Mouse (Mus musculus) neural tube, embryonic 15.5 days (tissue): Measurements from ENCODE around the gene Gm28053. TPM values are rescaled to one million over a fixed set of nuclear protein-coding genes. Genes with fewer than 3 reads are reported as not detected.

Experiments
- ATAC-seq: fragments of 200-750 bp; cut with Nextera tagmentation; 2 replicates; pipeline ENCODE4 v1.8.0; 2017; ENCODE audit warnings: mild to moderate bottlenecking, moderate TSS enrichment, moderate library complexity; ENCODE audit not compliant: low FRiP score
- H3K27ac ChIP-seq: fragments of 300-500 bp; sonication (generic); replicated peaks from 2 replicates; pipeline ENCODE4 v1.5.1; 2015; ENCODE audit warnings: mild to moderate bottlenecking, inconsistent platforms
- H3K27me3 ChIP-seq: fragments of 300-500 bp; sonication (generic); replicated peaks from 2 replicates; pipeline ENCODE4 v1.6.1; 2015; ENCODE audit warnings: inconsistent platforms
- H3K36me3 ChIP-seq: fragments of 300-500 bp; sonication (generic); 2 replicates; pipeline ENCODE4 v1.6.1; 2015; ENCODE audit warnings: inconsistent platforms
- H3K4me1 ChIP-seq: fragments of 300-500 bp; sonication (generic); 2 replicates; pipeline ENCODE4 v1.6.1; 2015; ENCODE audit warnings: inconsistent platforms
- H3K4me2 ChIP-seq: fragments of 300-500 bp; sonication (generic); 2 replicates; pipeline ENCODE4 v1.6.1; 2015; ENCODE audit warnings: inconsistent platforms, mild to moderate bottlenecking, moderate library complexity
- H3K4me3 ChIP-seq: fragments of 300-500 bp; sonication (generic); replicated peaks from 2 replicates; pipeline ENCODE4 v1.5.1; 2015; ENCODE audit warnings: mild to moderate bottlenecking, inconsistent platforms
- H3K9ac ChIP-seq: fragments of 300-500 bp; sonication (generic); replicated peaks from 2 replicates; pipeline ENCODE4 v1.6.1; 2015; ENCODE audit warnings: mild to moderate bottlenecking, inconsistent platforms
- H3K9me3 ChIP-seq: fragments of 300-500 bp; sonication (generic); replicated peaks from 2 replicates; pipeline ENCODE4 v1.6.1; 2016; ENCODE audit warnings: inconsistent platforms
- WGBS: fragments of 180-500 bp; shearing (Covaris S2); methylation state at CpG from one replicate; pipeline ENCODE4 v1.1.7; 2015; ENCODE audit warnings: mixed read lengths; 5-methylcytosine and 5-hydroxymethylcytosine counted together
- polyA plus RNA-seq: library from polyadenylated mRNA; unstranded; fragments of >200 nt; fragmentation: Nextera tagmentation; extraction: Ambion mirVana; gene quantifications from 2 replicates; pipeline ENCODE4 v1.2.1, GENCODE M21; 2015

The Gm28053 gene
- polyA plus RNA-seq, 1 experiment from 2014 or later = not detected

DNA sequence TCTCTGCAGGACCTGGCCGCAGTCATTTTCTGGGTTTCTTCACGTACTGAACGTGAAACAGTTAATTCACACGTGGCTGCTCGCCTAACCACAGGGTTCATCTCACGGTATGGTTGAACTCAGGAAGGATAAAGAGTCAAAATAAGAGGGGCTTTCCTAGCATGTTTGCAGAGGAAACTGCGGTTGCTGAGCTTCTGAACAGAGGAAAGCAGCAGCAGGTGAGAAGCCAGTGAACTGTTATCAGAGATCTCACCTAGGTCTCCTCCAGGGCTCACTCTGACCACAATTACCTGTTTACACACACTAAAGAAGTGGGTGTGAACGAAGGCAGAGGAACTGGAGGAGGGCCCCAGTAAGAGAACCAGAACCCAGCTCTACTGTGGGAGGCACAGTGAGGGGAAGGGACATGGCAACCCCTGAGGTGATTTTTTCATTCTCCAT, 14.5 kb downstream of the Gm28053 start:
- Histone ChIP-seq H3K4me3 (no peak overlapping the region), H3K9ac (no peak overlapping the region), H3K4me2 (no peak overlapping the region), H3K36me3 (no peaks in the 10 kb centered on the region), H3K4me1 (no peaks in the 10 kb centered on the region), H3K27ac (no peak overlapping the region), H3K9me3 (no peaks in the 10 kb centered on the region), H3K27me3 (no peaks in the 10 kb centered on the region)
- ATAC-seq = no peak
- WGBS = 63% methylated on average over 8 of the region's 8 CpGs

DNA sequence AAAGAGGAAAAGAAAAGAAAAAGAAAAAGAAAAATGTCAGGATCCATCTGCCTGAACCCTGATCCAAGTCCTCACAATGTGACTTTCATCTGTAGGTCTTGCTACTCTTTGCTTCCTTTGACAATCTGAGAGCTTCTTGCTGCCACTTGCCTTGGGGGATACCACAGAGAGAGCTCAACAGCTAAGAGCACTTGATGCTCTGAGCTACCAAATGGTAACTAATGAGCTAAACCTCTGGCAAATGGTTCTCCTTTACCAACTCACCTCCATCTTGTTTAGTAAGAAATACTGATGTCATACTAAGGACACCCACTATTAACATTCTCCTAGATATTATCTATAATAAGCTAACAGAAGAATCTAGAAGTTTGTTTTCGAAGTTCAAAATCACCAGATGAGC, 15.3 kb downstream of the Gm28053 start:
- 83% methylated on average over 1 of the region's 1 CpGs for WGBS
- ATAC-seq = no peak

DNA sequence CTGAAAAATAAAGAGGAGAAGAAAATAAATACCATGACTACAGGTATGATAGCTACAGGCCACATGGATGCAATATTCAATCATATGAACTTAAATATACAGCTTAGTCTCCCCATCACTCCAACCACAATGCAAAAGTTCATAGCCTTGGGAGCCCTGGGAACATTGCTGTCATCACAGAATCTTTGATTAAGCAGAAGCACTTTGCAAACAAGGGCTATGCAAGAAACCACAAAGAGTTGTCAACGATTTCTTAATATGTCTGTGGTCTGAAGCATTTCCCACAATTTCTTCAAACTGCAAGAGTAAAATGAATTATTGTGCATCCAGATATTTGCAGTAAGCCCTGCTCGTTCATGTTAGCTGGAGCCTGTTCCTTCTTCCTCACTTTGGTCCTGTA, 18.6 kb downstream of the Gm28053 start:
- H3K36me3 ChIP-seq = no peaks in the 10 kb centered on the region
- peaks cover 3% of the 10 kb centered on the region for H3K4me1 ChIP-seq
- H3K27me3 ChIP-seq = peaks cover 11% of the 10 kb centered on the region; the same call in 1 of the 2 replicates
- no peak overlapping the region for H3K4me3 ChIP-seq
- no peak overlapping the region for H3K27ac ChIP-seq
- H3K9ac ChIP-seq = no peak overlapping the region
- no peaks in the 10 kb centered on the region for H3K9me3 ChIP-seq
- H3K4me2 ChIP-seq = no peak overlapping the region
- no peak for ATAC-seq
- 91% methylated on average over 2 of the region's 2 CpGs for WGBS

More for the DNA sequence above, 15.3 kb downstream of the Gm28053 start:
- Histone ChIP-seq H3K36me3 (no peaks in the 10 kb centered on the region), H3K4me1 (no peaks in the 10 kb centered on the region), H3K9me3 (no peaks in the 10 kb centered on the region), H3K27ac (no peak overlapping the region), H3K27me3 (no peaks in the 10 kb centered on the region), H3K9ac (no peak overlapping the region), H3K4me2 (no peak overlapping the region), H3K4me3 (no peak overlapping the region)

DNA sequence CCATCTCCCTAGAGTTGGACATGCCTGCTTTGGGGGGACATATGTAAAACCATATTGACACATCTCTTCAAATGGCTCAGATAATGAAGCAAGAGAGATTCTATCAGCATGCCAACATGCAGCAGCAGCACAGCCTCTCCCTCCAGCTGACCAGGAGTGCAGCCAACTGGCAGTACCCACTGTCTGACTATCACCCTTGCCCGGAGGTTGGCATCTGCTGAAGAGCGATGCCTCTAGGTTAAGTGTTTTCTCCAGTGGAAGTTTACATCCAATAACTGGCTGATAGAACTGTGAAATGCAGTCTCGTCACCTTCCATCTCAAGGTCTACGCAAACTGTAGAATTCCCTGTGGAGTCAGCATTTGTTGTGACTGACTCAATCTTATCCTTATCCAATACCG, 19.3 kb downstream of the Gm28053 start:
- Histone ChIP-seq H3K36me3 (no peaks in the 10 kb centered on the region), H3K4me1 (peaks cover 10% of the 10 kb centered on the region), H3K9me3 (no peaks in the 10 kb centered on the region), H3K9ac (no peak overlapping the region), H3K4me2 (no peak overlapping the region), H3K4me3 (no peak overlapping the region), H3K27ac (no peak overlapping the region), H3K27me3 (peaks cover 18% of the 10 kb centered on the region; the same call in 1 of the 2 replicates)
- WGBS = 94% methylated on average over 5 of the region's 5 CpGs
- ATAC-seq = no peak

DNA sequence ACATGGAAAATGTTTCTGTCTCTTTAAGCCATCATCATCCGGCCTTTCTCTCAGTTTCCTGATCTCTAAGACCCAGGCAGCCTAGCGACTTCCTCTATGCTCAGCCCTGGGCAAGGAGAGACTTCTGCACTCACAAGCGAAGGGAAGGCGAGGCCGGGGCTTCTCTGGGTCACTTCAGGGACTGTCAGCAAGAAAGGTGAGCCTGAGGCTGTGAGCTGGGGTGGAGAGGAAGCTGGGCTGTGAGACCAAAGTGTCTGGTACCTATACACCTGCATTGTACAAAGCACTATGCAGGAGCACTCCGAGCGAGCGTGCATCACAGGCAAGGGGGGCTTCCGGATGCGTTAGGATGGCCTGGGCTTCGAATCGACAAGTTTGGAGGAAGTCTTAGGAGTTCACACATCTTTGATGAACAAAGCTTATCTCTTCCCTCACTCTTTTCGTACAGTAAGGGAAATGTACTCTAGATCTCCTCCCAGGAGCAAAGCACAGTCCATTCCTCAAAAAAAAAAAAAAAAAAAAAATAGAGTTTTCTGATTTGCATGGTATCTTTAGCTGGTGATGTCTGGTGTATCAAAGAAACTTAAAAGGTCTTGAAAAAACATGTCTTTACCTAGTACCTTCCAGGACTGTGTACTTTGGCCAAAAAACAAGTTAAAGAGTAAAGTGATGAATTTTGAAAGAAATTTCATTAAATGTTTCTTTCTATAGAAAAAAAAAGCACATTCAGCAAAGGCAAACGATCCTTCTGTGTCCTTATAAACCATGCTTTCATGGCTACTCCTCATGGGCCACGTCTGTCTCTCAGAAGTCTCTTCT, 20.8 kb downstream of the Gm28053 start, which contains the start of gene Gimap1:
Gene Gimap1 (plus strand): TSS at position 94 of the 819 bp plus-strand sequence.
- WGBS = 85% methylated on average over 15 of the region's 15 CpGs
- Histone ChIP-seq H3K4me1 (peaks cover 15% of the 10 kb centered on the region), H3K9ac (no peak within 1 kb of the TSS), H3K36me3 (no peaks in the 10 kb centered on the region), H3K4me3 (no peak within 1 kb of the TSS), H3K4me2 (no peak within 1 kb of the TSS), H3K9me3 (no peaks in the 10 kb centered on the region), H3K27ac (no peak within 1 kb of the TSS), H3K27me3 (peaks cover 24% of the 10 kb centered on the region; the same call in 1 of the 2 replicates)
- no peak for ATAC-seq

DNA sequence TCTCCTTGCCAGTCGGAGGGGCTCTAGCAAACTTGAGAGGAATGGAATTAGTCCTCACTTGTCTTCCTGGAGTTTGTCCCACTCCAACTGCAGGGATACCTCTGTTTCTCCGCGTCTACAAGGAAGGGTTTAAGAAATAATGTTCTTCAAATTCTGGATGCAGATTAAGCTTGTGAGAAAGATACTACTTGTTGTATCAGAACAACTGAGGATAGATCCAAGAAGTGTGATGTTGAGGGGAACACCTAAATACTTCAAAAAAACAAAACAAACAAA, 21.3 kb downstream of the Gm28053 start:
- Histone ChIP-seq H3K27me3 (peaks cover 24% of the 10 kb centered on the region; the same call in 1 of the 2 replicates), H3K36me3 (no peaks in the 10 kb centered on the region), H3K9ac (no peak overlapping the region), H3K4me2 (no peak overlapping the region), H3K9me3 (no peaks in the 10 kb centered on the region), H3K4me3 (no peak overlapping the region), H3K4me1 (peaks cover 15% of the 10 kb centered on the region), H3K27ac (no peak overlapping the region)
- no peak for ATAC-seq
- 88% methylated on average over 3 of the region's 3 CpGs for WGBS

DNA sequence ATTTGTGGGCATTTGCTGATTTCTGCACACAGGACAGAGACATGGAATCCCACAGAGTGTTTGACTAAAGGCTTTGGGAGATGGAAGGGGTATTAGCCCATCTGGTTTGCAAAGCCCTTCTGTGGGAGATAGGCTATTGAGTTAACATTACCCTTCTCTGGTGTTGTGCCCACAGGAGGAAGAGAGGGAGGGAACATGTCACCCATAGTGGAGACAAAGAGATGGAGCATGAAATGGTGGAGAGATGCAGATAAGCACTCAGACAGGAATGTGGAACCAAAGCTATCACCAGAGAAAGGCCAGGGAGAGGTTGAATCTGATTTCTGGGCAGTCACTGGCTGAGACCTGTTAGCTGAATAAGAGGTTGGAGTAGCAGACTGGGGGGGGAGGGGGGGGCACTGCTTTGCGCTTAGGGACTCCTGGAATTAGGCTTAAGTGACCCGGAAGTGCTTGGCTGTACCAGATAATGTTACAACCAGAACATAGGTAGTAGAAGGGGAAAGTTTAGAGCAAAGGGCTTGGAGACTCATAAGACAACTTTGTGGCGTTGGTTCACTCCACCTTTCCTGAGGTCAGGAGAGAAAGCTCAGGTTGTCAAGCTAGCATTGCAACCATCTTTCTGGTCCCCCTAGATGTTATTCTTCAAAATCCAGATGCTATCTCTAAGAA, 22.2 kb downstream of the Gm28053 start:
- ATAC-seq = no peak
- Histone ChIP-seq H3K4me2 (no peak overlapping the region), H3K9me3 (no peaks in the 10 kb centered on the region), H3K27me3 (peaks cover 24% of the 10 kb centered on the region; the same call in 1 of the 2 replicates), H3K36me3 (no peaks in the 10 kb centered on the region), H3K9ac (no peak overlapping the region), H3K4me3 (no peak overlapping the region), H3K27ac (no peak overlapping the region), H3K4me1 (peaks cover 15% of the 10 kb centered on the region)
- 81% methylated on average over 3 of the region's 3 CpGs for WGBS

DNA sequence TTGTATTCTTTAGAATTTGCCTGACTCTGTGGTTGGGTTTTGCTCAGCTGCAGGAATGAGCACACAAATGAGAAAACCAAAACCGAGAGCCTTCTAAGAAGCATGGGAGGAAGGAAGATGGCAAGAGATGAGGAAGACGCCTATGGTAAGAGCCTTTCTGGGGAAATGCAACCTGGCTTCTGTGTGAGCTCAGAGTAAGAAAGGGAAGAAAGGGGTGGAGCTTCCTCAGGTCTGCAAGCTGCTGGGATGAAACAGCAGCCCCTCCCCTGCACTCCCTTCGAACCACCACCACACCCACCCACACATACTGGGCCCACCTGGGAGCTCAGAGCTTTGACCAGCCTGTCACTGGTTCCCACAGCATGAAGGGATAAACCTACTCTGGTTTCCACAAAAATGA, 22.9 kb downstream of the Gm28053 start:
- Histone ChIP-seq H3K9me3 (no peaks in the 10 kb centered on the region), H3K36me3 (no peaks in the 10 kb centered on the region), H3K4me2 (peak overlapping the region; percentile 91; the same call in 1 of the 2 replicates), H3K27me3 (peaks cover 24% of the 10 kb centered on the region; the same call in 1 of the 2 replicates), H3K4me3 (no peak overlapping the region), H3K9ac (no peak overlapping the region), H3K27ac (no peak overlapping the region), H3K4me1 (peaks cover 15% of the 10 kb centered on the region)
- 34% methylated on average over 3 of the region's 3 CpGs for WGBS
- no peak for ATAC-seq

DNA sequence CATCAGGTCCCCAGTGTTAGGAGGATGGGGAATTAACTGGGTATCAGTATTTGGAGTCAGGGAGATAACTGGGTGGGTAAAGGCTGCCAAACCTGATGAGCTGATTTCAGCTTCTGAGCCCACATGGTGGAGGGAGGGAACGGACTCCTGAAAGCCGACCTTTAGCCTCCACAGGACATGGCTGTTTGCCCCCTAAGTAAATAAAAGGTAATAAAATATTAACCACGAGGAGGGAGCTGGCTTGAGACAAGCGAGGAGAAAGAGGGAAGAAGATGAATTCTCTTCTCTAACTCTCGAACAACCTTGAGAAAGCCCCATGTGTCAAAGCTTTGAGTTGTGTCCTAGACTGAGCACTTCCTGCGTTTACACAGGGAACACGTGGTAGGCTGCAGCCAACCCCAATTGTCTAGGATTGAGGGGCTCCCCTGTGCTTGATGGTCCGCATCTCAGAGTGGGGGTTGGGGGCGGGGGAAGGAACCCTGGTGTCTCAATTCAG, 23.4 kb downstream of the Gm28053 start:
- Histone ChIP-seq H3K27ac (no peak overlapping the region), H3K4me1 (peaks cover 15% of the 10 kb centered on the region)
- 21% methylated on average over 9 of the region's 9 CpGs for WGBS

DNA sequence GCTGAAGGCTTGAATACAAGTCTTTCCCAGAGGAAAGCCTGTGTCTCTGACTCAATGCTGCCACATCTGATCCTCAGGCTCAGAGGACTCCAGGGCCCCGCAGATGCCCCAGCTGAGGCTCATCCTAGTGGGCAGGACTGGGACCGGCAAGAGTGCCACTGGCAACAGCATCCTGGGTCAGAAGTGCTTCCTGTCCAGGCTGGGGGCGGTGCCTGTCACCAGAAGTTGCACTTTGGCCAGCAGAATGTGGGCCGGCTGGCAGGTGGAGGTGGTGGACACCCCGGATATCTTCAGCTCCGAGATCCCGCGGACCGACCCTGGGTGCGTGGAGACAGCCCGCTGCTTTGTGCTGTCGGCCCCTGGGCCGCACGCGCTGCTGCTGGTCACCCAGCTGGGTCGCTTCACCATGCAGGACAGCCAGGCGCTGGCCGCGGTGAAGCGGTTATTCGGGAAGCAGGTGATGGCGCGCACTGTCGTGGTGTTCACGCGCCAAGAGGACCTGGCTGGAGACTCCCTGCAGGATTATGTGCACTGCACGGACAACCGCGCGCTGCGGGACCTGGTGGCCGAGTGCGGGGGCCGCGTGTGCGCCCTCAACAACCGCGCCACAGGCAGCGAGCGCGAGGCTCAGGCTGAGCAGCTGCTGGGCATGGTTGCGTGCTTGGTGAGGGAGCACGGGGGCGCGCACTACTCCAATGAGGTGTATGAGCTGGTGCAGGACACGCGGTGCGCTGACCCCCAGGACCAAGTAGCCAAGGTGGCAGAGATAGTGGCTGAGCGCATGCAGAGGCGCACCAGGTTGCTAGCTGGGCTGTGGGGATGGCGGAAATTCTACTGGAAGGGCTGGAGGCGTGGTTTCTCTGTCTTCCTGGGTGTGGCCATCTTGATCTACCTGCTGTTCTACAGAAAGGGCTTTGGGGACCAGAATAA, 24.3 kb downstream of the Gm28053 start:
- peaks cover 24% of the 10 kb centered on the region; the same call in 1 of the 2 replicates for H3K27me3 ChIP-seq
- peak overlapping the region; percentile 55 for H3K4me3 ChIP-seq
- no peaks in the 10 kb centered on the region for H3K36me3 ChIP-seq
- H3K9ac ChIP-seq = peak overlapping the region; percentile 60
- H3K4me2 ChIP-seq = peak overlapping the region; percentile 91
- H3K27ac ChIP-seq = peak overlapping the region; percentile 51
- 4% methylated on average over 52 of the region's 52 CpGs for WGBS
- ATAC-seq = peak; percentile 84
- H3K4me1 ChIP-seq = peaks cover 15% of the 10 kb centered on the region
- H3K9me3 ChIP-seq = no peaks in the 10 kb centered on the region

More for the DNA sequence above, 23.4 kb downstream of the Gm28053 start:
- H3K36me3 ChIP-seq = no peaks in the 10 kb centered on the region
- H3K27me3 ChIP-seq = peaks cover 24% of the 10 kb centered on the region; the same call in 1 of the 2 replicates
- H3K9me3 ChIP-seq = no peaks in the 10 kb centered on the region
- H3K9ac ChIP-seq = no peak overlapping the region
- peak; percentile 76 for ATAC-seq
- peak overlapping the region; percentile 55; the same call in 1 of the 2 replicates for H3K4me3 ChIP-seq
- peak overlapping the region; percentile 91 for H3K4me2 ChIP-seq

DNA sequence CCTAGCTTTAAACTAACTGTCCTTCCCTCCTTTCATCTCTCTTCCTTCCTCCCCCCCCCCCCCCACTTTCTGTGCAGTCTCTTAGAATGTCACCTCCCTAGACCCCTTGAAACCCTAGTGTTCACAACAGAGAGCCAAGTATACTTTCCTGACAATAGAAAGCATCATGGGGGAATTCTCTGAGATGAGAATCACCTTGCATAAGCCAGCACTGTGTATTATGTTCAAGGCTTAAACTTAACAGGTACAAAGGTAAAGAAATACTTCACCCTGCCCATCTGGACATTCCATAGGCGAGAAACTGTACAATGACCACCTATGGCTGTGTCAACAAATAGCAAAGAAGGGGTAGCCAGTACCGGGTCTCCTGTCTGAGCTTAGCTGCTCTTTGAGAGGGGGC, 27.1 kb downstream of the Gm28053 start:
- no peak for ATAC-seq
- peaks cover 15% of the 10 kb centered on the region for H3K4me1 ChIP-seq
- peaks cover 24% of the 10 kb centered on the region; the same call in 1 of the 2 replicates for H3K27me3 ChIP-seq
- no peak overlapping the region for H3K4me3 ChIP-seq
- WGBS = 70% methylated on average over 2 of the region's 2 CpGs
- no peaks in the 10 kb centered on the region for H3K9me3 ChIP-seq
- H3K36me3 ChIP-seq = no peaks in the 10 kb centered on the region
- no peak overlapping the region for H3K27ac ChIP-seq
- no peak overlapping the region for H3K4me2 ChIP-seq
- H3K9ac ChIP-seq = no peak overlapping the region
